Mouse (Mus musculus) midbrain, embryonic 16.5 days (tissue): Measurements from ENCODE around the gene Sox30. TPM values are rescaled to one million over a fixed set of nuclear protein-coding genes. Genes with fewer than 3 reads are reported as not detected.

Source experiments
- ATAC-seq: fragments of 200-750 bp; cut with Nextera tagmentation; 2 replicates; pipeline ENCODE4 v1.8.0; 2017; ENCODE audit warnings: moderate TSS enrichment
- H3K27ac ChIP-seq: fragments of 300-500 bp; sonication (generic); 2 replicates; pipeline ENCODE4 v1.5.1; 2014; ENCODE audit warnings: mild to moderate bottlenecking, low read length, mixed read lengths
- H3K27me3 ChIP-seq: fragments of 300-500 bp; sonication (generic); 2 replicates; pipeline ENCODE4 v1.6.1; 2014; ENCODE audit warnings: low read depth, low read length, mixed read lengths; ENCODE audit not compliant: control insufficient read depth, insufficient read depth
- H3K36me3 ChIP-seq: fragments of 300-500 bp; sonication (generic); 2 replicates; pipeline ENCODE4 v1.6.1; 2014; ENCODE audit warnings: mild to moderate bottlenecking, low read length, moderate library complexity, mixed read lengths; ENCODE audit not compliant: control insufficient read depth, insufficient read depth
- H3K4me1 ChIP-seq: fragments of 300-500 bp; sonication (generic); 2 replicates; pipeline ENCODE4 v1.6.1; 2014; ENCODE audit warnings: mild to moderate bottlenecking, low read length, mixed read lengths; ENCODE audit not compliant: control insufficient read depth, insufficient read depth
- H3K4me2 ChIP-seq: fragments of 300-500 bp; sonication (generic); 2 replicates; pipeline ENCODE4 v1.6.1; 2014; ENCODE audit warnings: mild to moderate bottlenecking, low read length, mixed read lengths
- H3K4me3 ChIP-seq: fragments of 300-500 bp; sonication (generic); 2 replicates; pipeline ENCODE4 v1.5.1; 2014; ENCODE audit warnings: low read depth, mild to moderate bottlenecking, low read length, moderate library complexity, mixed read lengths
- H3K9ac ChIP-seq: fragments of 300-500 bp; sonication (generic); 2 replicates; pipeline ENCODE4 v1.6.1; 2014; ENCODE audit warnings: low read depth, low read length, mixed read lengths
- H3K9me3 ChIP-seq: fragments of 300-500 bp; sonication (generic); replicated peaks from 2 replicates; pipeline ENCODE4 v1.6.1; 2014; ENCODE audit warnings: mild to moderate bottlenecking, low read length, mixed read lengths; ENCODE audit not compliant: control insufficient read depth, poor library complexity, severe bottlenecking
- WGBS: fragments of 180-500 bp; shearing (Covaris S2); extraction: QIAGEN DNeasy Blood & Tissue Kit; methylation state at CpG from one replicate; pipeline ENCODE4 v1.1.7; 2014; 5-methylcytosine and 5-hydroxymethylcytosine counted together
- polyA plus RNA-seq: library from polyadenylated mRNA; unstranded; fragments of >200 nt; fragmentation: Nextera tagmentation; extraction: Ambion mirVana; gene quantifications from 2 replicates; pipeline ENCODE4 v1.2.1, GENCODE M21; 2015

The Sox30 gene
- polyA plus RNA-seq, 1 experiment from 2014 or later, result 0.08 TPM

- 3% methylated on average over 25 of the region's 25 CpGs for WGBS
These were observed 76.8 kb downstream of the Sox30 start for GRCm38 (mm10) chr11:46056770-46057411.

GRCm38 (mm10) chr11:46058011-46058410 lies 77.9 kb downstream of the Sox30 start:
- ATAC-seq, result no peak
- H3K36me3 ChIP-seq, result no peaks in the 10 kb centered on the region
- 46% methylated on average over 9 of the region's 9 CpGs for WGBS
- no peaks in the 10 kb centered on the region for H3K27me3 ChIP-seq
- peak overlapping the region; percentile 92 for H3K4me2 ChIP-seq
- H3K9ac ChIP-seq, result 0 out of 2 replicates have a peak overlapping the region, but pooled peaks have one; percentile 17
- H3K4me1 ChIP-seq, result peaks cover 17% of the 10 kb centered on the region
- H3K27ac ChIP-seq, result no peak overlapping the region
- H3K4me3 ChIP-seq, result peak overlapping the region; percentile 14; the same call in 1 of the 2 replicates
- H3K9me3 ChIP-seq, result no peaks in the 10 kb centered on the region

More at GRCm38 (mm10) chr11:46056770-46057411, 76.8 kb downstream of the Sox30 start:
- Histone ChIP-seq H3K27me3 (no peaks in the 10 kb centered on the region), H3K9me3 (no peaks in the 10 kb centered on the region), H3K4me2 (peak overlapping the region; percentile 92), H3K4me3 (peak overlapping the region; percentile 56), H3K27ac (peak overlapping the region; percentile 90), H3K36me3 (no peaks in the 10 kb centered on the region), H3K4me1 (peaks cover 17% of the 10 kb centered on the region), H3K9ac (peak overlapping the region; percentile 85)
- peak; percentile 6; the same call in 1 of the 2 replicates for ATAC-seq

GRCm38 (mm10) chr11:46058916-46059315 lies 78.8 kb downstream of the Sox30 start:
- Histone ChIP-seq H3K27ac (no peak overlapping the region), H3K9ac (no peak overlapping the region), H3K9me3 (no peaks in the 10 kb centered on the region), H3K4me3 (no peak overlapping the region), H3K4me1 (peaks cover 17% of the 10 kb centered on the region), H3K36me3 (no peaks in the 10 kb centered on the region), H3K27me3 (no peaks in the 10 kb centered on the region), H3K4me2 (no peak overlapping the region)
- 97% methylated on average over 4 of the region's 4 CpGs for WGBS
- ATAC-seq, result no peak

- Histone ChIP-seq H3K27me3 (no peaks in the 10 kb centered on the region), H3K36me3 (no peaks in the 10 kb centered on the region), H3K4me2 (no peak overlapping the region), H3K9ac (no peak overlapping the region), H3K4me1 (peaks cover 22% of the 10 kb centered on the region), H3K9me3 (no peaks in the 10 kb centered on the region), H3K4me3 (no peak overlapping the region), H3K27ac (no peak overlapping the region)
- 80% methylated on average over 8 of the region's 8 CpGs for WGBS
- ATAC-seq, result no peak
These were observed 80.0 kb downstream of the Sox30 start for GRCm38 (mm10) chr11:46059887-46060650.

- ATAC-seq, result no peak
- no peaks in the 10 kb centered on the region for H3K27me3 ChIP-seq
These were observed 80.5 kb downstream of the Sox30 start for GRCm38 (mm10) chr11:46060651-46061020.

GRCm38 (mm10) chr11:46061776-46062445 lies 81.8 kb downstream of the Sox30 start:
- H3K4me3 ChIP-seq, result no peak overlapping the region
- peaks cover 22% of the 10 kb centered on the region for H3K4me1 ChIP-seq
- H3K9me3 ChIP-seq, result no peaks in the 10 kb centered on the region
- H3K27ac ChIP-seq, result no peak overlapping the region
- no peak overlapping the region for H3K9ac ChIP-seq
- 87% methylated on average over 6 of the region's 6 CpGs for WGBS
- no peak overlapping the region for H3K4me2 ChIP-seq
- no peaks in the 10 kb centered on the region for H3K27me3 ChIP-seq
- H3K36me3 ChIP-seq, result no peaks in the 10 kb centered on the region
- no peak for ATAC-seq

More at GRCm38 (mm10) chr11:46060651-46061020, 80.5 kb downstream of the Sox30 start:
- 90% methylated on average over 5 of the region's 5 CpGs for WGBS
- no peak overlapping the region for H3K4me2 ChIP-seq
- H3K9me3 ChIP-seq, result no peaks in the 10 kb centered on the region
- no peak overlapping the region for H3K9ac ChIP-seq
- H3K4me3 ChIP-seq, result no peak overlapping the region
- H3K27ac ChIP-seq, result no peak overlapping the region
- no peaks in the 10 kb centered on the region for H3K36me3 ChIP-seq
- H3K4me1 ChIP-seq, result peaks cover 21% of the 10 kb centered on the region

GRCm38 (mm10) chr11:46062569-46062968 lies 82.5 kb downstream of the Sox30 start:
- H3K27ac ChIP-seq, result no peak overlapping the region
- 46% methylated on average over 4 of the region's 4 CpGs for WGBS
- H3K4me2 ChIP-seq, result no peak overlapping the region
- no peak for ATAC-seq
- H3K9me3 ChIP-seq, result no peaks in the 10 kb centered on the region
- no peak overlapping the region for H3K9ac ChIP-seq
- no peaks in the 10 kb centered on the region for H3K36me3 ChIP-seq
- H3K4me1 ChIP-seq, result peaks cover 16% of the 10 kb centered on the region
- no peaks in the 10 kb centered on the region for H3K27me3 ChIP-seq
- no peak overlapping the region for H3K4me3 ChIP-seq

GRCm38 (mm10) chr11:46062993-46063731 lies 83.1 kb downstream of the Sox30 start:
- Histone ChIP-seq H3K4me3 (no peak overlapping the region), H3K4me2 (no peak overlapping the region), H3K27ac (no peak overlapping the region), H3K9me3 (no peaks in the 10 kb centered on the region), H3K4me1 (peaks cover 10% of the 10 kb centered on the region; the same call in 1 of the 2 replicates), H3K9ac (no peak overlapping the region), H3K27me3 (no peaks in the 10 kb centered on the region), H3K36me3 (no peaks in the 10 kb centered on the region)
- 63% methylated on average over 9 of the region's 9 CpGs for WGBS
- no peak for ATAC-seq
